Mouse (Mus musculus) yolk sac, embryonic 10.5 days (tissue): ENCODE measurements around the gene Bak1.
A peak's percentile ranks its signal among the peaks of the same experiment; 100 is the strongest.
"Not testable (repeated sequence)": the region's sequence is repeated elsewhere in the genome, so short reads cannot be mapped to it uniquely, and the experiment has no call there.

Experiments
- DNase-seq: peaks from one replicate; pipeline ENCODE4 v3.0.0-alpha.2; 2017; ENCODE audit warnings: low spot score

Bak1 gene

DNA sequence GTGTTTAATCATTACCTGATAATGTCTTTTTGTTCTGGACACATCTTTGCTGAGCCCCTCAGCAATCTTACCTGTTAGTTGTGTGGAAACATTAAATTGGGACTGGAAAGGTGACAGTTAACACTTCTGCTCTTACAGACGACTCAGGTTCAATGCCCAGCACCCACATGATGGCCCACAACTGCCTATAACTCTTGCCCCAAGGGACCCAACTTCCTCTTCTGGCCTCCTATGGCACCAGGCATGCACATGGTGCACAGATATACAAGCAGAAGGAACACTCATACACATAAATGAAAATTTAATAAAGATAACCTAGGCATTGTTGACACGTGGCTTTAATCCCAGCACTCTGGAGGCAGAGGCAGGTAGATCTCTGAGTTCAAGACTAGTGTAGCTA is 49.4 kb downstream of the Bak1 start:
- DNase-seq, result no peak

DNA sequence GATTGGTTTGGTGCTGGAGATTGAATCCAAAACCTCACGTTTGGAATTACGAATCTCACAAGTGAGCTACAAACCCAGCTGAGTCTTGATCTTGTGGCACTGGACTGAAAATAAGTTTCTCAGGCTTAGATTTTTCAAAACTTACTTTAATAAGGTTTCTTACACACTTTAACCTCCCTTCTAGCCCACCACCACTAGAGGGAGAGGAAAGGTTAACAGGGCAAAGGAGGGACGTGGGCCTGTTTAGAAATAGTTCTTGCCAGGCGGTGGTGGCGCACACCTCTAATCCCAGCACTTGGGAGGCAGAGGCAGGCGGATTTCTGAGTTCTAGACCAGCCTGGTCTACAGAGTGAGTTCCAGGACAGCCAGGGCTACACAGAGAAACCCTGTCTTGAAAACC is 51.5 kb downstream of the Bak1 start:
- not testable (repeated sequence) for DNase-seq

DNA sequence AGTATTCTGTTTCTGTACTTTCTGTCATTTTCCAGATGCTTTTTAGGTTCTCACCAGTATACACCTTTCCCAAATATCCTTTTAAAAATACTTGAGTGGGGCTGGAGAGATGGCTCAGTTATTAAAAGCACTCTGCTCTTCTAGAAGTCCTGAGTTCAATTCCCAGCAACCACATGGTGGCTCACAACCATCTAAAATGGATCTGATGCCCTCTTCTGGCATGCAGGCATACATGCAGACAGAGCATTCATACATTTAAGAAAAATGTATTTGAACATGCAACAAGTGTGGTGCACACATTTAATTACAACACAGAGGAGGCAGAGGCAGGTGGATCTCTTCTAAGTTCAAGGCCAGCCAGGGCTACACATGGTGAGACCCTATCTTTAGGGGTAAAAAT is 53.4 kb downstream of the Bak1 start:
- no peak for DNase-seq

DNA sequence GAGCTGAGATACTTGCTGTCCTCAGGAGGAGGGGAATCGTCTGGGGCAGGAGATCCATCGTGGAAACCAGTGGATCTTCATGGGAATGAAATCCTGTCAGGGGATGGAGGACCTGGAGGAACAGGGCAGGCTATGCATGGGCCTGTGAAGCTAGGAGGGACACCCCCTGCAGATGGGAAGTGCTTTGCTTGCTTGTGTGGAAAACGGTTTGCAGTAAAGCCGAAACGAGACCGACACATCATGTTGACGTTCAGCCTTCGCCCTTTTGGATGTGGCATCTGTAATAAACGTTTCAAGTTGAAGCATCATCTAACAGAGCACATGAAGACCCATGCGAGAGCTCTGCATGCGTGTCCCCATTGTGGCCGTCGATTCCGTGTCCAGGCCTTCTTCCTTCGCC is 54.3 kb downstream of the Bak1 start:
- DNase-seq, result no peak

DNA sequence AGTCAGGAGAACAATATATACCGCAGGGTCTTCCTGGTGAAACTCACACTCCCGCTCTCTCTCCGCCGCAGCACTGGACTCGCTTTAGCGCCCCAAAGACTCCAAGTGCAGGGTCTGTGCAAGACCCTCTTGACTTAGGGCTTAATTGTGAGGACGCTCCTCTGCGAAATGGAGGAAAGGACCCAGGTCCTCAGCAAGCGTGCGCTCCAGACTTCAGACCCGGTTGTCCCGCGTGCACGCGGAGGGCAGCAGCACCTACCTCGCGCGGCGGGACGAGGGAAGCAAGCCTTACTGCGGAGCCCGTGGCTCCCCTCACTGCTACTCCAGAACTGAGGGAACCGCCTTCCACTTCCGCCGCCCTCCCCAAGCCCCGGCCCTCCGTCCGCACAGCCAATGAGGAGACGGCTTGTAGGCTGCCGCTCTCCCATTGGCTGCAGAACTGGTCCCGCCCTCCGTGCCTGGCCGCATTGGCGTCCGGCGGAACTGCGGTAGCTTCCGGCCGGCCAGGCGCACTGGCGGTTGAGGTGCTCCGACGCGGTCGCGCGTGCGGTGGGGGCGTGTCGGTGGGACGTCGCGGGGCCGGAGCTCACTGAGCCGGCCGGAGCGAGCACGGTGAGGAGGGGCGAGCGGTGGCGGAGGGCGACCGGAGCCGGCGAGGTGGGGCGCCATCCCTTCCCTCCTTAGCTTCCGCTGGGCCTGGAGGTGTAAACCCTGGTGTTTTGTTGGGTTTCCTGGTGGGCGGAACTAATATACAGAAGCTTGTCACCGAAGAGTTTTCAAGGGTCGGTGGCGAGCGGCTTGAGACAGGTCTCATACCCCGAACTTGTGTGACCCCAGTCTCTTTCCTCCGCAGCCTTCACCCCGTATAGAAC is 55.9 kb downstream of the Bak1 start, which contains the start of gene Zbtb9:
TSS of gene Zbtb9 (plus strand) at position 465 of the 872 bp plus-strand sequence.
- DNase-seq, result peak; percentile 96

DNA sequence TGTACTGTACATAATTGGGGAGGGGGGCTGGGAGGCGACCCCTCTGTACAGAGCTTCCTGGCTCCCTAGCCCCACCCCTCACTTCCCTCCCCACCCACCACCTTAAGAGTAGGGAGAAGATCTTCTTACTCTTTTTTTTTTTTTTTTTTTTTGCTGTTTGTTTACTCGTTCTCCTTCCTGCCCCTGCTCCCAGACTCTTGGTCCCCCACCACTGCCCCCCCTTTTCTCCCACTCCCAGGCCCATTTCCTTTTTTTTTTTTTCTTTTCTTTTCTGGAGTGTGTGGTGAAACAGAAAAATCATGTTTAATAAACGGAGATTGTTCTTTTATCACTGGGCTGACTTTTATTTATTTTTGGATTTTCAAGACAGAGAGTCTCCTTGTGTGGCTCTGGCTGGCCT is 56.7 kb downstream of the Bak1 start:
- no peak for DNase-seq

DNA sequence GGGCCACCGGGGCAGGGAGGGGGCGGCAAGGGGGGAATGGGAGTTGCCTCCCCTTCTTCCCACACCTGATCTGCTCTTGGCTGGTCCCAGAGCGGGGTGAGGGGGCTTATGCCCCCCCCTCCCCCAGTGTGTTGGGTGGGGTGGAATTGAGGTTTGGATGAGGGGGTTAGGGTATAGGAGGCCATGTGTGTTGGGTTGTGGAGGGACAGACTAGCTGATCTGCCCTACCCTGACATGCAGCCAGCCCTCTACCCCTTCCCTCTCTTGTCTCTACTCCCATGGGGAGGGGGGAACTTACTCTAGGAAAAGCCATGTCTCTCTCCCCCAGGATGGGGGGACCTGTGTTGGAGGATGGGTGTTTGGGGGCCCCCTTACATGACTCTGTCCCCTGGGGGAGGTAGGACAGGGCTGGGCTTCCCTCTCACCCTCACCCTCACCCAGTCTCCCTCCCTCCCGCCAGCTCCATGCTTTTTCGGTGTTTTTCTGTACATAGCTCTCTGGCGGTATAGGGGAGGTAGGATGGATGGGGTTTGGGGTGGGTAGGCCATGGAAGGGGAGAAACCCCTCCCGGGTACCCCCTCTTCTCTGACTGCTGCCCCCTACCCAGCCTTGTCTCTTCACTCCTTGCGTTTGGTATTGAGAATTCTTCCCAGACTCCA is 57.4 kb downstream of the Bak1 start:
- DNase-seq, result no peak

DNA sequence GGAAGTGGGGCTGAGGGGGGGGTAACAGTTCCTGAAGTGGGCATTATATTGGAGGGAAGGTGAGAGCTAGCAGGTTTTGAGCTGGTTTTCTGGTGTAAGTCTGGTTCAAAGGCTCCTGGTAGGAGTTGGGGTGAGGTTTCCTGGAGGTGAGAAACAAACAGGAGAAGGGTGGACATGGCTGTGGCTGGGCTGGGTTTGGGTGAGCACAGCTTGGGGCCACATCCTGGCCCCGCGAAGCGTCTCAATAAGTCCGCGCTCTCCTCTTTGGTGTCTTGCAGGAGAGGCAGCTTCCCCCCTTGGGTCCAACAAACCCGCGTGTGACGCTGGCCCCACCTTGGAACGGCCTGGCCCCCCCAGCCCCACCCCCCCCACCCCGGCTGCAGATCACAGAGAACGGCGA is 58.6 kb downstream of the Bak1 start:
- DNase-seq, result no peak
